Mouse (Mus musculus) retina, adult 2 months (tissue): Measurements from ENCODE around the gene Rpp40.

Experiments used
- DNase-seq: peaks from one replicate; pipeline ENCODE4 v3.0.0-alpha.2; 2012; ENCODE audit warnings: low read depth, low spot score

Rpp40 gene

DNA sequence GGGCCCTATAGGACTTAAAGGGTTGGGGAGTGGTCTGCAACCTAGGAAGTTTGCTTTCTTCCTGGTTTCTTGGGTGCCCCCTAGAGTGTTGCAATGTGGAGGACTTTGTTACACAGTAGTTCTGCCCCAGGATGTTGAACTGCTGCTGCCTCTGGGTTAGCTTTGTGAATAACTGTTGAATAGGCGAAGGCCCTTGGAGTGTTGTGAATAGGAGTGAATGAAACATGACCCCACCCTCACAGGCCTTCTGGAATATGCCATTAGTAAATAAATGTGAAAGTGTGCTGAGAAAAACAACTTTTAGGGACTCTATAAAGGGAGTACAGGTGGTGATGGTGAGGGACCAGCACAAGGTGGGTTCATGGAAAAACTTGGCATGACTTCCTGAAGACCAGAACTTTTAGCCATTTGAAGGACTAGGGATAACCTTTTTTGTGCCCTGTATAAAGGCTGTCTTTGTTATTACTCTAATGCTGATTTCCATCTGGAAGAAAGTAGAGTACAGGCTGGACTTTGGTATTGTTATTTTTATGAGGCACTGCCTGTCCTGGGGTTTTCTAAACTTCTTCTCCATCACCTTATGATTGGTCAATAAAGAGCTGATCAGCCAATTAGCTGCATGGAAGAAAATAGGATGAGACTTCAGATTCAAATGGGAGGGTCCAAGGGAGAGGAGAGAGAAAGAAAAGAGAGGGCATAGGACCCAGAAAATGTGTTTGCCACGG, 53.1 kb downstream of the Rpp40 start:
- DNase-seq: no peak

- no peak for DNase-seq
These were observed 54.6 kb downstream of the Rpp40 start for GRCm38 (mm10) chr13:35851581-35851980.

DNA sequence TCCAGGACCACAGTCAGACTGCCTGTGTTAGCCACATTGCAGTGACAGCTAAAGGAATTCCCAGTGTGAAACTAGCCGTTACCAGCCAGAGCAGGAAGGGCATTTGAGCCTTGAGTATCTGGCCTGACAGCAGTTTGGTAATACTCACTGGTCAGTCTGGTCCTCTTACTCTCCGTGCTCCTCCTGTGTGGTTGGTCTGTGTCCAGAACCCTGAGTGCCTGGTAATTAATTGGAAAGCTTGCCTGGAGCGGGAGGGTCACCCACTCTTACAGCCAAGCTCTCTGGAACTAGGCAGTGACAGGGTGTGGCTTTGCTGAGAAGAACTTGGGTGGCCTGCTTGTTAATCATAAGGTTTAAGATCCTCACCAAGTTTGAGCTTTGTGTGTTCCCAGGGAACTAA, 57.5 kb downstream of the Rpp40 start:
- no peak for DNase-seq

DNA sequence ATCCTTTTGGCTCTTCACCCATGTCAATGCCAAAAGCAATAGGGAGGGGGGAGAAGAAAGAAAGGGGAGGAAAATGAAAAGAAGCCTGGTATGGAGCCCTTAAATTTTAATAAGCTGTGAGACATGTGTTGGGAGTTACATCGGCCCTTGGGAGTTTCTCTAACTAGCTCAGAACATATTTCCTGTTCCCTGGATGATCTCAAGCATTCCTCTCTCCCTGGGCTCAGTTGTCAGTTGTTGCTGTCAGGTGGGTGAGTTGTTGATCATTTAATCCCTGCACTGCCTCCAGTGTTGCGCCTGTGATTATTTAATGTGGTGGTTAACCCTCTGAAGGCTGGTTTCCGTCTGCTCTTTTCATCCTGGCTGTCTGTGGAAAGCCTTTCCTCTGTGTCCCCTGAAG, 60.9 kb downstream of the Rpp40 start:
- no peak for DNase-seq
